Mouse (Mus musculus) midbrain, postnatal 0 days (tissue): Measurements from ENCODE around the gene Srrt. TPM values are rescaled to one million over a fixed set of nuclear protein-coding genes. Genes with fewer than 3 reads are reported as not detected.

Experiments used
- ATAC-seq: fragments of 200-750 bp; cut with Nextera tagmentation; 2 replicates; pipeline ENCODE4 v1.8.0; 2017; ENCODE audit warnings: moderate number of reproducible peaks, mild to moderate bottlenecking, moderate TSS enrichment, moderate library complexity; ENCODE audit not compliant: low FRiP score
- DNase-seq: peaks from one replicate; pipeline ENCODE4 v3.0.0-alpha.2; 2015; ENCODE audit warnings: low spot score
- H3K27ac ChIP-seq: fragments of 300-500 bp; sonication (generic); 2 replicates; pipeline ENCODE4 v1.5.1; 2014; ENCODE audit warnings: low read depth, mild to moderate bottlenecking, low read length, mixed read lengths
- H3K27me3 ChIP-seq: fragments of 300-500 bp; sonication (generic); 2 replicates; pipeline ENCODE4 v1.6.1; 2014; ENCODE audit warnings: low read length, control low read depth, mixed read lengths; ENCODE audit not compliant: insufficient read depth
- H3K36me3 ChIP-seq: fragments of 300-500 bp; sonication (generic); 2 replicates; pipeline ENCODE4 v1.6.1; 2014; ENCODE audit warnings: low read length, control low read depth, mixed read lengths; ENCODE audit not compliant: insufficient read depth
- H3K4me1 ChIP-seq: fragments of 300-500 bp; sonication (generic); 2 replicates; pipeline ENCODE4 v1.6.1; 2014; ENCODE audit warnings: mild to moderate bottlenecking, control low read depth, antibody characterized with exemption, low read length, mixed read lengths; ENCODE audit not compliant: insufficient read depth
- H3K4me2 ChIP-seq: fragments of 300-500 bp; sonication (generic); 2 replicates; pipeline ENCODE4 v1.6.1; 2014; ENCODE audit warnings: low read depth, mild to moderate bottlenecking, low read length, mixed read lengths; ENCODE audit not compliant: poor library complexity, severe bottlenecking
- H3K4me3 ChIP-seq: fragments of 300-500 bp; sonication (generic); 2 replicates; pipeline ENCODE4 v1.5.1; 2014; ENCODE audit warnings: low read depth, mild to moderate bottlenecking, low read length, moderate library complexity
- H3K9ac ChIP-seq: fragments of 300-500 bp; sonication (generic); replicated peaks from 2 replicates; pipeline ENCODE4 v1.6.1; 2014; ENCODE audit warnings: mild to moderate bottlenecking, low read length, moderate library complexity, mixed read lengths; ENCODE audit not compliant: poor library complexity, severe bottlenecking
- H3K9me3 ChIP-seq: fragments of 300-500 bp; sonication (generic); 2 replicates; pipeline ENCODE4 v1.6.1; 2016; ENCODE audit warnings: low read length, control low read depth
- CTCF ChIP-seq: IDR thresholded peaks from 2 replicates; pipeline ENCODE4 v1.5.1; 2016; ENCODE audit warnings: antibody characterized with exemption, mild to moderate bottlenecking
- WGBS: fragments of 180-500 bp; shearing (Covaris S2); extraction: QIAGEN DNeasy Blood & Tissue Kit; methylation state at CpG from one replicate; pipeline ENCODE4 v1.1.7; 2014; 5-methylcytosine and 5-hydroxymethylcytosine counted together
- microRNA-seq: library from miRNA; unstranded; fragments of <30 nt; microRNA quantifications from one replicate; pipeline ENCODE4, GENCODE M21; 2016; ENCODE audit warnings: borderline number of aligned reads
- polyA plus RNA-seq: library from polyadenylated mRNA; unstranded; fragments of >200 nt; fragmentation: Nextera tagmentation; extraction: Ambion mirVana; gene quantifications from 2 replicates; pipeline ENCODE4 v1.2.1, GENCODE M21; 2015
- total RNA-seq: library from RNA; depleted of rRNA; stranded (reverse); fragments of >200 nt; gene quantifications from 2 replicates; pipeline ENCODE4 v1.2.3, GENCODE M21; 2014; rRNA removed

Srrt gene
- total and polyA plus RNA-seq, 2 experiments from 2014 or later: 56.4 to 114 TPM

- Histone ChIP-seq H3K9ac (no peak overlapping the region), H3K4me2 (no peak overlapping the region), H3K4me3 (no peak overlapping the region), H3K9me3 (no peaks in the 10 kb centered on the region), H3K27me3 (no peaks in the 10 kb centered on the region), H3K4me1 (no peaks in the 10 kb centered on the region), H3K36me3 (no peaks in the 10 kb centered on the region), H3K27ac (no peak overlapping the region)
- DNase-seq (peak; percentile 65), ATAC-seq (0 out of 2 replicates have a peak, but pooled peaks have one; percentile 38)
- WGBS: 50% methylated on average over 18 of the region's 18 CpGs
- peak; percentile 73 for TF ChIP-seq CTCF
These were observed 29.8 kb downstream of the Srrt start for GRCm38 (mm10) chr5:137277360-137278342.

- 28% methylated on average over 16 of the region's 18 CpGs for WGBS
- Histone ChIP-seq H3K27ac (no peak overlapping the region), H3K9me3 (no peaks in the 10 kb centered on the region), H3K4me2 (no peak overlapping the region), H3K9ac (no peak overlapping the region), H3K4me1 (no peaks in the 10 kb centered on the region), H3K4me3 (no peak overlapping the region), H3K36me3 (no peaks in the 10 kb centered on the region), H3K27me3 (no peaks in the 10 kb centered on the region)
- no peak for ATAC-seq
- no peak for TF ChIP-seq CTCF
- no peak for DNase-seq
These were observed 39.2 kb downstream of the Srrt start for GRCm38 (mm10) chr5:137268131-137268910.

GRCm38 (mm10) chr5:137264787-137265186 lies 42.7 kb downstream of the Srrt start:
- ATAC-seq: no peak
- Histone ChIP-seq H3K4me2 (no peak overlapping the region), H3K9me3 (no peaks in the 10 kb centered on the region), H3K27ac (no peak overlapping the region), H3K27me3 (no peaks in the 10 kb centered on the region), H3K9ac (no peak overlapping the region), H3K4me3 (no peak overlapping the region), H3K36me3 (no peaks in the 10 kb centered on the region), H3K4me1 (no peaks in the 10 kb centered on the region)
- 90% methylated on average over 11 of the region's 11 CpGs for WGBS
- no peak for DNase-seq
- TF ChIP-seq CTCF: no peak

GRCm38 (mm10) chr5:137263897-137264720 lies 43.4 kb downstream of the Srrt start:
- H3K36me3 ChIP-seq: no peaks in the 10 kb centered on the region
- H3K4me1 ChIP-seq: no peaks in the 10 kb centered on the region
- no peaks in the 10 kb centered on the region for H3K9me3 ChIP-seq
- DNase-seq (no peak), ATAC-seq (no peak)
- H3K27ac ChIP-seq: no peak overlapping the region
- H3K4me2 ChIP-seq: no peak overlapping the region
- WGBS: 90% methylated on average over 14 of the region's 14 CpGs
- no peaks in the 10 kb centered on the region for H3K27me3 ChIP-seq
- no peak overlapping the region for H3K4me3 ChIP-seq
- TF ChIP-seq CTCF: no peak
- no peak overlapping the region for H3K9ac ChIP-seq

Small RNA genes lying within 50 kb of the gene (microRNA-seq; reads per million reads assigned to microRNA genes)
- gene Mir7036: 1.0 reads per million
- gene Mir8116: not detected

Other genes starting within 250 kb of the Srrt start
- 3.3 and 3.7 TPM in 2 replicates for gene Serpine1, start 235.4 kb downstream of the Srrt start, total RNA-seq
- gene Serpine1, start 235.4 kb downstream of the Srrt start, polyA plus RNA-seq: 0.06 and 0.30 TPM in 2 replicates
- gene Trim56, start 191.5 kb downstream of the Srrt start, total RNA-seq: 3.7 and 5.4 TPM in 2 replicates
- 1.2 and 1.4 TPM in 2 replicates for gene Trim56, start 191.5 kb downstream of the Srrt start, polyA plus RNA-seq
- not detected in 2 replicates for gene Muc3, start 158.4 kb downstream of the Srrt start, total RNA-seq
- not detected in 2 replicates for gene Muc3, start 158.4 kb downstream of the Srrt start, polyA plus RNA-seq
- gene Muc3a, start 95.3 kb downstream of the Srrt start, total RNA-seq: 0.90 TPM in 1 of 2 replicates, not detected in the other
- gene Muc3a, start 95.3 kb downstream of the Srrt start, polyA plus RNA-seq: 0.45 and 0.68 TPM in 2 replicates
- 168 and 174 TPM in 2 replicates for gene Ache, start 20.2 kb downstream of the Srrt start, total RNA-seq
- gene Ache, start 20.2 kb downstream of the Srrt start, polyA plus RNA-seq: 132 and 148 TPM in 2 replicates
- 24.5 and 29.3 TPM in 2 replicates for gene Ufsp1, start 13.0 kb downstream of the Srrt start, total RNA-seq
- 35.0 and 41.2 TPM in 2 replicates for gene Ufsp1, start 13.0 kb downstream of the Srrt start, polyA plus RNA-seq
- gene Trip6, start 6.7 kb upstream of the Srrt start, total RNA-seq: 11.6 and 17.5 TPM in 2 replicates
- gene Trip6, start 6.7 kb upstream of the Srrt start, polyA plus RNA-seq: 10.3 and 10.9 TPM in 2 replicates
- 28.9 and 30.4 TPM in 2 replicates for gene Slc12a9, start 25.9 kb upstream of the Srrt start, total RNA-seq
- gene Slc12a9, start 25.9 kb upstream of the Srrt start, polyA plus RNA-seq: 27.0 and 27.8 TPM in 2 replicates
- gene Ephb4, start 42.4 kb upstream of the Srrt start, total RNA-seq: 14.0 and 16.0 TPM in 2 replicates
- 4.7 and 4.9 TPM in 2 replicates for gene Ephb4, start 42.4 kb upstream of the Srrt start, polyA plus RNA-seq
- gene Zan, start 169.4 kb upstream of the Srrt start, total RNA-seq: 0.85 and 0.99 TPM in 2 replicates
- gene Zan, start 169.4 kb upstream of the Srrt start, polyA plus RNA-seq: 0.31 and 0.49 TPM in 2 replicates
- gene Pop7, start 194.8 kb upstream of the Srrt start, total RNA-seq: 73.2 and 95.3 TPM in 2 replicates
- 91.5 and 95.6 TPM in 2 replicates for gene Pop7, start 194.8 kb upstream of the Srrt start, polyA plus RNA-seq
- gene Gigyf1, start 210.9 kb upstream of the Srrt start, total RNA-seq: 23.6 and 30.8 TPM in 2 replicates
- 16.3 and 17.8 TPM in 2 replicates for gene Gigyf1, start 210.9 kb upstream of the Srrt start, polyA plus RNA-seq
- not detected in 2 replicates for gene Epo, start 225.6 kb upstream of the Srrt start, total RNA-seq
- not detected in 2 replicates for gene Epo, start 225.6 kb upstream of the Srrt start, polyA plus RNA-seq
- 1,154 and 1,456 TPM in 2 replicates for gene Gnb2, start 225.8 kb upstream of the Srrt start, total RNA-seq
- 590 and 632 TPM in 2 replicates for gene Gnb2, start 225.8 kb upstream of the Srrt start, polyA plus RNA-seq
- gene Actl6b, start 245.8 kb upstream of the Srrt start, total RNA-seq: 248 and 270 TPM in 2 replicates
- 264 and 287 TPM in 2 replicates for gene Actl6b, start 245.8 kb upstream of the Srrt start, polyA plus RNA-seq